Mouse (Mus musculus) gonadal fat pad, adult 2 months (tissue): Measurements from ENCODE around the gene Timd4. TPM values are rescaled to one million over a fixed set of nuclear protein-coding genes. Genes with fewer than 3 reads are reported as not detected.

Experiments used
- DNase-seq: peaks from one replicate; pipeline ENCODE4 v3.0.0-alpha.2; 2012; ENCODE audit warnings: low read depth
- polyA plus RNA-seq: library from polyadenylated mRNA; depleted of rRNA; stranded (reverse); fragments of >200 nt; gene quantifications from 2 replicates; pipeline ENCODE4 v1.2.3, GENCODE M21; 2012; rRNA removed

The Timd4 gene
- polyA plus RNA-seq = 0.93 and 1.1 TPM in 2 replicates

DNA sequence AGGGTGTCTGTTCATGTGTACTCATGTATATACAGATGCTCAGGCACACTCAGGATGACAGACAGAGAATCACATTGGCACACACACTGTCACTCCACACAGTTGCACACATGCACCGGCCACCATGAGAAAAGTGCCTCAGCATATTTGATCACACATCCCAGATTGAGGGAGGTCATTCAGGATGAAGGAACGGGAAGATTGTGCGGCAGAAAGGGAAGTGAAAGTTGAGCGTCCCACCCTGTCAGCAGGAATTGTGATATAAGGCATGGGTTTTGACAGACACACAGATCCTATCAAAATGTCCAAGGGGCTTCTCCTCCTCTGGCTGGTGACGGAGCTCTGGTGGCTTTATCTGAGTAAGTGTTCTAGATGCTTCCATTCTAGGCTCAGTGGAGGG lies at the start of gene Timd4:
Gene Timd4 (plus strand): TSS at position 290 of the 400 bp plus-strand sequence.
- no peak for DNase-seq

DNA sequence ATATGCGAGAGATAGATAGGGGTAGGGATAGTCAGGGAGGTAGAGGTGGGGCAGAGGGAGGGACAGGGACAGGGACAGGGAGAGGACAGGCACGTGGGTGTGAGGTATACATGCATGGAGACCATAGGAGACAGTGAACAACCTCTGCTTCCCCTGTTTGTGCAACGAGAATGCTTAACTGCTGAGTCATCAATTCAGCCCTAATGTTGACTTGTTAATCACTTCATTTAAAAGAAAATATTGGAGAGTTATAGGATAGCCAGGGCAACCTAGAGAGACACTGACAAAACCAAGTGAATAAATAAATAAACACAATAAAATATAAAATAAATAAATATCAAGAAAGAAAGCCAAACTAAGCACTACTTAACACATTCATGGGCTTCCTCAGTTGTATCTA lies 33.7 kb upstream of the Timd4 start:
- DNase-seq = no peak

DNA sequence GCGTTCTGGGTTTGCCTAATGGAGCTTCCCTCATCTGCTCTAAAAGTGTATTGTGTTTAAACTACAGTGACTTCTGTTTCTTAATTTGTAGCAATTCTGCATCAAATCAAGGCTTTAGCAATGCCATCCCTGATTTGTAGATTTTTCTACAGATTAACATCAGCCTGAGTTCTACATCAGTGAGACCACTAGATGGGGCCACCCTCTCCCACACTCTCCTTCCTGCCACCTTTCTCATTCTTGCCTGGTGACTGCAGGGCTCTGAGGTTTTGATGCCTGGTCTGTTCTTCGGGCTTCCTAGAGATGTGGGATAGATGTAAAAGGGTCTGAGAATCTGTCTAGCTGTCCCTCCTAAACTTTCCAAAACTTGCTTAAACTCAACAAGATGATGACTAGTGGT lies 30.8 kb upstream of the Timd4 start:
- no peak for DNase-seq

DNA sequence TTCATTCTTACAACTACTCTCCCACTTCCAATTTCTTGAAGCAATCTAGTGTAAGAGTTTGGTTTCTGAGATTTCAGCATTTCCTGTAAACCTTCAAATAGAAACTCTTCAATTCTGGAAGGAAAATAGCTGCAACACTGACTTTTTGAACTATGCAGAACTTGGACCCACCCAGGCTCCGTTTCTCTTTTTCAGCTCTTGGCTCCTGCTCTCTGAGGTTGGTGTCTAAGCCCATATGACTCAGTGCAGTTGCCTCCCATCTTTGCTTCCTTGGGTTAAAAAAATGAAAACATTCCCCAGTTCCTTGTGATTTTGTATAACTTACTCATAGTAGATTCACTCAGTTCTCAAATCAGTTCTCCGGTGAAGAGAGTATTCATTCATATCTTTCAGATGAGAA lies 6.2 kb upstream of the Timd4 start:
- DNase-seq = no peak

DNA sequence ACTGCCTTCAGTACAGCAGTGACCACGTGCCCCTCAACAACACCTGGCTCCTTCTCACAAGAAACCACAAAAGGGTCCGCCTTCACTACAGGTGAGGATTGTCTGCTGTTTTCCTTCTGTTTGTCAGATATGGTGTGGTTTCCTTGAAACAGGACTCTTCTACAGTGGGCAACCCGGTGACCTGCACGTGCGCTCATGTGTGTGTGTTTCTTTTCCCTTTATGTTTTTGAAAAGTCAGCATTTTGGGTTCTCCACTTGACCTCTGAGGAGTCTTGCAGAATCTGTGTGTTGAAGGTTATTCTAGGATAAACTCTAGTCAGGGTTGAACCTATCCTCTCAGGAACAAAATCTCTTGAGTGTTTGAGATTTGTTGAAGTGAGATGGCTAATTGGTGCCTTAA lies 7.1 kb downstream of the Timd4 start:
- DNase-seq = no peak

DNA sequence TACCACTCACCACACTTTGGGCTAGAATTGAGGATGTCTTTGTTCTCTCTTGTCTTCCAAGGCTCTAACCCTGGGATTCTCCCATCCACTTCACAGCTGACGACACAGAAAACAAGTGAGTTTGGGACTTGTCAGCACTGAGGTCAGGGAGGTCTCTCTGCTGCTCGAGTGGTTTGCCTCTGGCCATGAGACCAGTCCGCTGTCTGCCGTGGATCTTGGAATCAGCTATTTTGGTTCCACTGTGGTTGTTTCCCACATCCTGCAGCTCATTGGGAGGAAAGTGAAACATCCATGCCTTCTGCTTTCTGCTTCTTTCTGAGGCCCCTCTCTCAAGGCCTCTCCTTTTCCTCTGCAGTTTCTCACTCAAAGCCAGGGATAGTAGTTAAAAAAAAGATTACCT lies 9.3 kb downstream of the Timd4 start:
- DNase-seq = no peak

DNA sequence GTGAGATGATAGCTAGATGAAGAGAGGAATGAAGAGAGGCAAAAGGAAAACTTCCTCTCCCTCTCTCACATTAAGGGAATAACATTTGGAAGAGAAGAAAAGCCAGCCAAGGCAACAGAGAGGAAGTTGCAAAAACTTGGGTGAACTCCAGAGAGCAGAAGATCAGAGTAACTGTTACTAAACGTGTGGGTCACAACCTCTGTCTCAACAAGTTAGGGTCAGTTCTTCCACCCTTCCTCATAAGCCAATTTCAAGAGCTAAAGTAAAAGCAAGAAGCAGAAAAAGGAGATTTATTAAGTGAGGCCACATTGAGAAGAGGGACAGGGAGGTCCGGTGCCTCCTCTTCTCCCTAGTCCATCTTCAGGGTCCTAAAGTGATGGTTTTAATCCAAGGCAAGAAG lies 19.7 kb downstream of the Timd4 start:
- DNase-seq = no peak

DNA sequence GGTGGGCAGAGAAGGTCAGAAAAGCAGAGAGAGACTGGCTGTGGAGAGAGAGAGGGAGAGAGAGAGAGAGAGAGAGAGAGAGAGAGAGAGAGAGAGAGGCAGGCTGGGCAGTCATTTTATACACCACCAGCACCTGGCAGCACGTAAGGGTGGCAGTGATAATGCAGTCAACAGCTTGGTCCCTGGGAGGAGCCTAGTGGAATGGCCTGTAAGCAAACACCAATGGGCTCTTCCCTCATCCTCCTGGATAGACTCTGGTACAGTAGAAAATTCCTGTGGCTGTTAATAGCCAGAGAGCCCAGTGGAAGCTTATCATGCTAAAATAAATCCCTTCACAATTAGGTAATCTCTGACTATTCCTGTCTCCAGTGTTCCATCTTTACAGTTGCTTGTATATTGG lies 24.5 kb downstream of the Timd4 start:
- DNase-seq = no peak

DNA sequence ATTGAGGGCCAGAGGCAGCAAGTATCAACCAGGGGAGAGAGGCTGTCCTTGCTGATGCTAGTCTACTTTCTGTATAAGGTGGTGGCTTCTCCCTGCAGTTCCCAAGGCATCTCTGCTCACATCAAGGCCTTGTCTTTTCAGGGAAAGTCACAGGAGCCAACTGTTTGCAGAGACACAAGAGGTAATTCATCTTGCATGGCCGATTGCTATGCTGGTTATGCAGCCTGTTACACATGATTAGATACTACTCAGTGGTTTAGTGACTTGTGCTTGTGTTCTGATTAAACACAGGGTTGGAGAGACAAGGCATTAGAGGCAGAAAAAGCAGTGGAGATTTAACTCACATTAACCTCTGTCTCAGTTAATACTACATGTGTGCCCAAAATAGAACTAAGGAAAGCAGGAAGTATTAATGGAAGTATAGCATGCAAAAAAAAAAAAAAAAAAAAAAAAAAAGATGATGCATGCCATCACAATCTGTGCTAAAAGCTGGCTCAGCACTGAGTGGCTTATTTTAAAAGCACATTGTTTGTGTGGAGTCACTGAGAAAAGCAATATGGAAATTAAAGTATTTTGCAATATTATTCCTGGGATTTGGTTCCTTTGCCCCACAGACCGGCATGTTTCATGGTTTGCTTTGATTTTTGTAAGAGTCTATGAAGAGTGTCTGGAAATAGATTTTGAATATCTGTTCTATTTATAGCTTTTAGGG lies 31.6 kb downstream of the Timd4 start:
- DNase-seq = no peak

DNA sequence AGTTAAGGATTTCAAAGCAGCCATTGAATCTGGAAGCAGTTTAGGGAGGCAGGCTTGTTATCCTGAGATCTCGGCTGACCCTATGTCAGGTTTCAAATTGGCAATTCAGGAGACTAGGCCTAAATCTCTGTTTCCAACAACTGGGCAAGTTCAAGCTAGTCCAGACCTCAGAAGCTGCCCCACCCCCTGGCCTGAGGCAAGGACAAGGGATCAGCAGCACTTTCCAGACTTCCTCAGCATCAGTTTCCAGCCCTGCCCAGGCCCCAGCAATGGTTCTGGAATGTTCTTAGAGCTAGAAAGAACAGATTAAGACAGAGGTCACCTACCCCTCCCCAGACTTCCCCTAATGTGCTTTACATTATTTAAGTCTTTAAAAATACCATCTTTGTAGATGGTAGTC lies 36.1 kb downstream of the Timd4 start:
- DNase-seq = no peak

DNA sequence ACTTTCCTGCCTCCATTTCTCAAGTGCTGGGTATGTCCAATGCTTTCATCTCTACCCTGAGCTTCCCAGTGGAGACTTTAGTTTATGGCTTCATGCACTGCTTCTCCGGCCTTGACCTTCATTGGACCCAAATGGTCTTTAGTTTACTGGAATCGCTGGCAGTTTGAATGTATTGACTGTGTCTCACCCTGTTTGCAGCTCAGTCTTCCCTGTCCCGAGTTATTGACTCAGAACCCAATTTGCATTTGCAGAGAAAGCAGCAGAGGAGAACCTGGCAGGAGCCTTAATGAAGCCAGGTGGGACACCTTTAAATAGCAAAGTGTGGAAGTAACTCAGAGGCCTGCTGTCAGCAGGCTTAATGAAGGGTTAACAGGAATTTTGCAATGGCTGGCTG lies 37.2 kb downstream of the Timd4 start:
- DNase-seq = no peak

DNA sequence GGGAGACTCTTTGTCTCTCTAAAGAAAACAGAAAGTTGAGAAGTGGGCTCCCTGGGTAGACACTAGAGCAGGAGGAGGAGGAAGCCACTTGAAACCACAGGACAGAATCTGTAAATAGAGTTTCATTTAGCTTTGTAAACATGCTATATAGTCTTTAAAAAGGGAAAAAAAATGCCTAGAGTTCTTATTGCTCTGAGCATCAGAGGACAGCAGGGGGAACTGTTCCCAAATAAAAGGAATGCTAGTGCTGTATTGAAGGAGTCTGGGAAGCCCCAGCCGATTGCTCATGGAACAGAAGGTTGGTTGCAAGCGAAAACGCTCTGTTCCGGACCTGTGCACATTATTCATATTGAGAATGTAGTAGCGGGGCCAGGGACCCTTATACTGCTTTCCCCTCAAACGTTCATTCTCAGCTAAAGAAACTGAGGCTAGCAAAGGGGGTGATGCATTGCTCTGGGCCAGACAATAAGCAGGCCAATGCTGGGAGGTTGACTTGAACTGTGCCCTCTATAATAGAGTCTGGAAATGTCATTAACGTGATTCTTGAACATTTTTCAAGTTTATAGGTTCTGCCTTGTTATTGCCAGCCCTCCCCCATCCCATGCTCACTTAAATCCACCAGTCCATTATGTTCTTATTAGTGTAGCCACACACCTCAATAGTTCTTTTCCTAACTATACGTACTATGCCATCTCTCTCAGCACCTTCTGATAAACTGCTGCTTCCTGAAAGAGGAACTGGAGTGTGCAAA lies 37.8 kb downstream of the Timd4 start:
- no peak for DNase-seq

DNA sequence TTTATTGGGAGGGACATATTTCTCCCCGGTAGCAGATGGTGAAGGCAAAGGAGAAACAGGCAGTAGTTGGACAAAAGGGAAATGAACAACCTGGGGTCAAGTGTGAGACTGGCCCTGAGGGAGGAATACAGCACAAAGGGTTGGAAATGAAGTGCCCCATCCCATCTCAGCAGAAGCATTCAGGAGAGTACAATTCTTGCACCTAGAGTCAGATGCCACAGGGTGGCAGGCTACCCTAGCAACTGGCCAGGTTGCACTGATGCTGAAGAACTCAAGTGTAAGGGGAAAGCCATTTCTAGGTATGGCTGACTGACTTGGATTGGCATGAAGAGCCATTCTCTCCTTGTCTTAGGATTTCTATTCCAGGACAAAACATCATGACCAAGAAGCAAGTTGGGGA lies 54.2 kb downstream of the Timd4 start:
- DNase-seq = no peak

DNA sequence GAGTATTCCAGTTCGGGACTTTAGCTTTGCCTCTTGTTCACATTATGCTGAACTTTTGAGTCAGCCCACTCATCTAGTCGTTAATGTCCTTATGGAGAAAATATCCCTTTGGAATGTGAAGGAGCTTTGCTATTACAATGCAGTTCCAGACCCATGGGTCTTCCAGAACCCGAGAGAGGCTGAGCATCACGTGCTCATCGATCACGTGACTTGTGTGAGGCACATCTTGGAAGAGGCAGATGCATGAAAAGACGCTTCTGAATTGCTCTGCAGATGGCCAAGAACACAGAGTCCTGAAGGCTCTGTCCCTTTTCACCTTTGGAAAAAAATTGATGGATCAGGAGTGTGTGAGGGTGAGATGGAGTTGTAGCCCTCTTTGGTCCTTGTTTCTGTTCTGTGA lies 58.0 kb downstream of the Timd4 start:
- DNase-seq = no peak

DNA sequence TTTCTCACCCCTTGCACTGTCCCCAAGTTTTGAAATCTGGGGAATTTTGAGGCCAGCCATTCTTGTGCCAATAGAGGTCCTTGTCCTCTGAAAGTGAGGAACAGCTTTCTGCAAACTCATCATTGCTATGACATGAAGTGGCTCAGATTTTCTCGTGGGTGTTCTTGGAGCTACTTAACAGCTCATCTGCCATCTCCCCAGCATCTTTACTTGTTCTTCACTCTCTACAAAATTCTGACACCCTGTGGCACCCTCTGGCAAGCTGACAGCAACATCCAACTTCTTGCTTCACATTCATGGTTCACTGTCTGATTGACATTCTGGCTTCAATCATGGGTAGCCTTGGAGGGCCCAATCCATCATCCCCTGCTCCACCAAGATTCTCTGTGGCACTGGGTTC lies 65.2 kb downstream of the Timd4 start:
- no peak for DNase-seq

DNA sequence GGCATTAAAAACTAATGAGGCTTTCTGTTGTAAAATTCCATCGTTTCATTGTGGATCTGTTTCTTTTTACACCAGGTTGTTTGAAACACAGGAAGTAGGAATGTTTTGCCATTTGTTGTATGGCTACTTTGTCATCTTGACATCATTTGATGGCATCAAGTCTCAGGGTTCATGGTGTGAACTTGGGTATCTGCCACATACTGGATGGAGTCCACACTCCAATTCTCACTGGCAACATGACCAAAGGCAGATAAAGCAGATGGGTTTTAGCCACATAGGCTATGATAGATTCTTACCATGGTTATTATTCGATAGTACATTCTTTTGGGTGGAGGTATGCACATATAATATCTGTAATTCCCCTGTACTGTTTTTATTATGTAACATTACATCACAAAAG lies 71.9 kb downstream of the Timd4 start:
- no peak for DNase-seq

DNA sequence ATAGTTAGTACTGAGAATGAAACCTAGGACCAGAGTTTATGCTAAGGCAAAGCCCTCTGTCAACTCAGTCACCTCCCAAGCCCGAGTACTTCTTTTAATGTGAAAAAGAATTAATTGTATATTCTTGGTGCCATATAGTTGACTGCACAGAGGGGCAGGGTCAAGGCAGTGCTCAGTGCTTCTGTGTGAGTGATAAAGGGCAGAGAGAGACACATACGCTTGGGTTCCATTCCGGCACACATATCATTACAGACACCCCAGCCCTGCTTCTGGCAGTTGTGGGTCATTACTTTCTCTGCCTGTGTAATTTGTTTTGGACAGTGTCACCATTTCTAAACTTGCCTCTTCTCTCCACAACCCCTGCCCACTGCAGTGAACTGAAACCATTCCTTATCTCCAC lies 78.5 kb downstream of the Timd4 start:
- DNase-seq = no peak

Other genes starting within 250 kb of the Timd4 start
- gene BC053393, start 239.3 kb upstream of the Timd4 start, polyA plus RNA-seq = not detected in 2 replicates
- gene Dppa1, start 181.5 kb upstream of the Timd4 start, polyA plus RNA-seq = not detected in 2 replicates
- 0.28 and 0.79 TPM in 2 replicates for gene Timd2, start 103.7 kb upstream of the Timd4 start, polyA plus RNA-seq
- 0.08 TPM in 1 of 2 replicates, not detected in the other for gene Havcr1, start 75.7 kb upstream of the Timd4 start, polyA plus RNA-seq